Mouse (Mus musculus) ES-E14 (cell line): Measurements from ENCODE around the gene Olfr628. TPM values are rescaled to one million over a fixed set of nuclear protein-coding genes. Genes with fewer than 3 reads are reported as not detected.

Experiments
- DNase-seq: peaks from one replicate; pipeline ENCODE4 v3.0.0-alpha.2; 2013; ENCODE audit warnings: low read depth, low spot score
- H3K27ac ChIP-seq: 2 replicates; pipeline ENCODE4 v1.5.1; 2012; ENCODE audit warnings: low read depth, mild to moderate bottlenecking, low read length, moderate library complexity, mixed read lengths; ENCODE audit not compliant: poor library complexity, insufficient read depth, severe bottlenecking
- H3K36me3 ChIP-seq: 2 replicates; pipeline ENCODE4 v1.6.1; 2012; ENCODE audit warnings: mild to moderate bottlenecking, low read length, moderate library complexity, mixed read lengths; ENCODE audit not compliant: control insufficient read depth, poor library complexity, insufficient read depth, severe bottlenecking
- H3K4me1 ChIP-seq, 2 experiments: fragments of 150-350 bp in 1 of 2; sonication (generic) in 1 of 2; 2 replicates each; pipeline ENCODE4 v1.6.1; 2012; ENCODE audit warnings: low read length in 2 of 2, mild to moderate bottlenecking in 1 of 2, mixed read lengths in 1 of 2; ENCODE audit not compliant: control insufficient read depth in 2 of 2, insufficient read depth in 2 of 2, poor library complexity in 1 of 2
- H3K4me3 ChIP-seq, 2 experiments: fragments of 150-350 bp in 1 of 2; sonication (generic) in 1 of 2; 2 replicates each; pipeline ENCODE4 v1.5.1; 2012; ENCODE audit warnings: low read length in 2 of 2, low read depth in 1 of 2, mild to moderate bottlenecking in 1 of 2, mixed read lengths in 1 of 2; ENCODE audit not compliant: insufficient read depth in 1 of 2, poor library complexity in 1 of 2, severe bottlenecking in 1 of 2
- H3K9ac ChIP-seq: 2 replicates; pipeline ENCODE4 v1.6.1; 2012; ENCODE audit warnings: low read depth, mild to moderate bottlenecking, low read length, mixed read lengths; ENCODE audit not compliant: poor library complexity, insufficient read depth, severe bottlenecking
- H3K9me3 ChIP-seq: fragments of 150-350 bp; sonication (generic); 2 replicates; pipeline ENCODE4 v1.6.1; 2012; ENCODE audit warnings: low read depth, mild to moderate bottlenecking, low read length; ENCODE audit not compliant: control insufficient read depth, insufficient read depth
- MAFK ChIP-seq: IDR thresholded peaks from 2 replicates; pipeline ENCODE4 v1.6.1; 2014; ENCODE audit warnings: mild to moderate bottlenecking, low read depth, low read length, inconsistent platforms; ENCODE audit not compliant: insufficient read depth
- ZNF384 ChIP-seq: IDR thresholded peaks from 2 replicates; pipeline ENCODE4 v1.6.1; 2012; ENCODE audit warnings: low read depth, low read length, inconsistent platforms
- in situ Hi-C, 2 experiments: fragments of 600-800 bp; cut with MboI; formaldehyde crosslinking; loops; one replicate each; pipeline ENCODE4 v1.15.1; 2025; ENCODE audit warnings: low sequenced_read_pairs in 2 of 2, inconsistent platforms in 1 of 2; ENCODE audit not compliant: unreplicated experiment in 2 of 2
- total RNA-seq: library from RNA; depleted of rRNA; stranded (reverse); fragments of 300-350 nt; gene quantifications from 2 replicates; pipeline ENCODE4 v1.2.3, GENCODE M21; 2012; rRNA removed

The Olfr628 gene
- total RNA-seq, 1 experiment = not detected

GRCm38 (mm10) chr7:103779598-103779997, 49.4 kb downstream of the Olfr628 start, which contains the start of gene Olfr68:
TSS of gene Olfr68 (minus strand) at chr7:103779698.
- no peak for DNase-seq
- H3K4me1 ChIP-seq = no peaks in the 10 kb centered on the region
- H3K36me3 ChIP-seq = no peaks in the 10 kb centered on the region
- no peaks in the 10 kb centered on the region for H3K9me3 ChIP-seq
- TF ChIP-seq MAFK (no peak), ZNF384 (no peak)
- in situ Hi-C loops = no loop called here
- no peak within 1 kb of the TSS for H3K27ac ChIP-seq
- no peak within 1 kb of the TSS for H3K4me3 ChIP-seq
- no peak within 1 kb of the TSS for H3K9ac ChIP-seq

Other genes with a start within 250 kb of the Olfr628 start
- not detected in 2 replicates for gene Olfr609, start 232.3 kb upstream of the Olfr628 start, total RNA-seq
- gene Olfr610, start 218.3 kb upstream of the Olfr628 start, total RNA-seq = not detected in 2 replicates
- not detected in 2 replicates for gene Olfr611, start 209.5 kb upstream of the Olfr628 start, total RNA-seq
- not detected in 2 replicates for gene Olfr612, start 187.7 kb upstream of the Olfr628 start, total RNA-seq
- gene Olfr613, start 182.3 kb upstream of the Olfr628 start, total RNA-seq = not detected in 2 replicates
- not detected in 2 replicates for gene Olfr615, start 174.3 kb upstream of the Olfr628 start, total RNA-seq
- gene Olfr616, start 161.2 kb upstream of the Olfr628 start, total RNA-seq = not detected in 2 replicates
- gene Olfr617, start 157.3 kb upstream of the Olfr628 start, total RNA-seq = not detected in 2 replicates
- gene Olfr618, start 140.3 kb upstream of the Olfr628 start, total RNA-seq = not detected in 2 replicates
- gene Olfr619, start 129.8 kb upstream of the Olfr628 start, total RNA-seq = not detected in 2 replicates
- not detected in 2 replicates for gene Olfr620, start 117.8 kb upstream of the Olfr628 start, total RNA-seq
- gene Olfr622, start 87.7 kb upstream of the Olfr628 start, total RNA-seq = not detected in 2 replicates
- not detected in 2 replicates for gene Olfr623, start 66.7 kb upstream of the Olfr628 start, total RNA-seq
- 0.04 TPM in 1 of 2 replicates, not detected in the other for gene Olfr624, start 59.2 kb upstream of the Olfr628 start, total RNA-seq
- not detected in 2 replicates for gene Olfr625-ps1, start 47.7 kb upstream of the Olfr628 start, total RNA-seq
- gene Olfr243, start 15.7 kb upstream of the Olfr628 start, total RNA-seq = not detected in 2 replicates
- not detected in 2 replicates for gene Olfr629, start 14.6 kb downstream of the Olfr628 start, total RNA-seq
- not detected in 2 replicates for gene Olfr630, start 27.0 kb downstream of the Olfr628 start, total RNA-seq
- not detected in 2 replicates for gene Olfr69, start 41.2 kb downstream of the Olfr628 start, total RNA-seq
- gene Olfr68, start 49.3 kb downstream of the Olfr628 start, total RNA-seq = not detected in 2 replicates
- not detected in 2 replicates for gene Olfr67, start 61.4 kb downstream of the Olfr628 start, total RNA-seq
- gene Hbb-bt, start 83.6 kb downstream of the Olfr628 start, total RNA-seq = not detected in 2 replicates
- not detected in 2 replicates for gene Hbb-bs, start 97.7 kb downstream of the Olfr628 start, total RNA-seq
- not detected in 2 replicates for gene Hbb-bh2, start 110.1 kb downstream of the Olfr628 start, total RNA-seq
- gene Hbb-bh1, start 112.8 kb downstream of the Olfr628 start, total RNA-seq = not detected in 2 replicates
- gene Hbb-y, start 122.8 kb downstream of the Olfr628 start, total RNA-seq = not detected in 2 replicates
- not detected in 2 replicates for gene Olfr66, start 155.9 kb downstream of the Olfr628 start, total RNA-seq
- gene Olfr64, start 164.1 kb downstream of the Olfr628 start, total RNA-seq = not detected in 2 replicates
- not detected in 2 replicates for gene Olfr65, start 173.1 kb downstream of the Olfr628 start, total RNA-seq
- not detected in 2 replicates for gene Olfr631, start 198.5 kb downstream of the Olfr628 start, total RNA-seq
- gene Olfr632, start 204.0 kb downstream of the Olfr628 start, total RNA-seq = not detected in 2 replicates
- not detected in 2 replicates for gene Olfr633, start 214.1 kb downstream of the Olfr628 start, total RNA-seq
- not detected in 2 replicates for gene Olfr635, start 240.8 kb downstream of the Olfr628 start, total RNA-seq